Mouse (Mus musculus) embryonic fibroblast, embryonic 13.5 days (primary cell): ENCODE measurements around the gene Myh10.

Source experiments
- CTCF ChIP-seq: IDR thresholded peaks from 2 replicates; pipeline ENCODE4 v1.5.1; 2011; ENCODE audit warnings: mild to moderate bottlenecking, control low read depth, low read length, moderate library complexity, borderline replicate concordance; ENCODE audit not compliant: insufficient read depth
- POLR2A ChIP-seq: IDR thresholded peaks from 2 replicates; pipeline ENCODE4 v1.6.1; 2011; ENCODE audit warnings: low read depth, mild to moderate bottlenecking, control low read depth, low read length, moderate library complexity

- no peak for TF ChIP-seq CTCF
- TF ChIP-seq POLR2A: no peak
These were observed 62.9 kb downstream of the Myh10 start for GRCm38 (mm10) chr11:68754283-68754682.
